Mouse (Mus musculus) left cerebral cortex, postnatal 14 days (tissue): ENCODE data around the gene Pdcd1lg2. TPM values are rescaled to one million over a fixed set of nuclear protein-coding genes. Genes with fewer than 3 reads are reported as not detected.

Experiments used
- DNase-seq, 2 experiments: peaks; one replicate each; pipeline ENCODE4 v3.0.0; 2021 to 2022; ENCODE audit warnings: low spot score in 2 of 2, mixed read lengths in 1 of 2
- intact Hi-C: fragments of 180-260 bp; cut with DNase I; formaldehyde crosslinking; loops from one replicate; pipeline ENCODE4 v1.15.1; 2025
- total RNA-seq, 2 experiments: library from RNA; stranded (reverse); gene quantifications; 2 replicates each; pipeline ENCODE4 v1.2.3; 2021

Gene Pdcd1lg2
- total RNA-seq, 2 experiments from 2014 or later = 0.19 TPM; not detected in 1

- intact Hi-C loops = no loop called here
- no peak for DNase-seq
These were observed 34.3 kb upstream of the Pdcd1lg2 start for GRCm38 (mm10) chr19:29376382-29376781.

- no peak for DNase-seq
- intact Hi-C loops = no loop called here
These were observed 30.7 kb upstream of the Pdcd1lg2 start for GRCm38 (mm10) chr19:29379839-29380603.

GRCm38 (mm10) chr19:29383368-29383767, 27.4 kb upstream of the Pdcd1lg2 start:
- DNase-seq = no peak
- intact Hi-C loops = no loop called here

- no peak for DNase-seq
- intact Hi-C loops = no loop called here
These were observed 26.3 kb upstream of the Pdcd1lg2 start for GRCm38 (mm10) chr19:29384412-29384811.

- no peak for DNase-seq
- intact Hi-C loops = no loop called here
These were observed 25.7 kb upstream of the Pdcd1lg2 start for GRCm38 (mm10) chr19:29384994-29385393.

- intact Hi-C loops = no loop called here
- no peak for DNase-seq
These were observed 24.9 kb upstream of the Pdcd1lg2 start for GRCm38 (mm10) chr19:29385822-29386221.

GRCm38 (mm10) chr19:29388818-29389217, 21.9 kb upstream of the Pdcd1lg2 start:
- DNase-seq = no peak
- intact Hi-C loops = no loop called here

GRCm38 (mm10) chr19:29390483-29390882, 20.2 kb upstream of the Pdcd1lg2 start:
- DNase-seq = no peak
- intact Hi-C loops = no loop called here

- DNase-seq = no peak
- intact Hi-C loops = no loop called here
These were observed 19.4 kb upstream of the Pdcd1lg2 start for GRCm38 (mm10) chr19:29391279-29391678.

- no peak for DNase-seq
- intact Hi-C loops = no loop called here
These were observed 17.4 kb upstream of the Pdcd1lg2 start for GRCm38 (mm10) chr19:29393333-29393732.

- intact Hi-C loops = no loop called here
- no peak for DNase-seq
These were observed 16.0 kb upstream of the Pdcd1lg2 start for GRCm38 (mm10) chr19:29394721-29395120.

GRCm38 (mm10) chr19:29396353-29396752, 14.4 kb upstream of the Pdcd1lg2 start:
- intact Hi-C loops = no loop called here

GRCm38 (mm10) chr19:29399786-29400185, 10.9 kb upstream of the Pdcd1lg2 start:
- DNase-seq = no peak
- intact Hi-C loops = no loop called here

More at GRCm38 (mm10) chr19:29396353-29396752, 14.4 kb upstream of the Pdcd1lg2 start:
- DNase-seq = no peak

- intact Hi-C loops = no loop called here
- DNase-seq = no peak
These were observed 10.3 kb upstream of the Pdcd1lg2 start for GRCm38 (mm10) chr19:29400466-29400865.

GRCm38 (mm10) chr19:29402621-29403020, 8.1 kb upstream of the Pdcd1lg2 start:
- DNase-seq = no peak

GRCm38 (mm10) chr19:29403251-29403650, 7.5 kb upstream of the Pdcd1lg2 start:
- intact Hi-C loops = no loop called here

More at GRCm38 (mm10) chr19:29402621-29403020, 8.1 kb upstream of the Pdcd1lg2 start:
- intact Hi-C loops = no loop called here

GRCm38 (mm10) chr19:29405388-29405787, 5.3 kb upstream of the Pdcd1lg2 start:
- intact Hi-C loops = no loop called here
- peak in 1 of 2 experiments; percentile 17 for DNase-seq

More at GRCm38 (mm10) chr19:29403251-29403650, 7.5 kb upstream of the Pdcd1lg2 start:
- no peak for DNase-seq

GRCm38 (mm10) chr19:29406042-29407017, 4.4 kb upstream of the Pdcd1lg2 start:
- no peak for DNase-seq
- intact Hi-C loops = no loop called here

- intact Hi-C loops = no loop called here
- peak; percentile 6 to 41 for DNase-seq
These were observed 2.0 kb downstream of the Pdcd1lg2 start for GRCm38 (mm10) chr19:29412476-29413420.
